Mouse (Mus musculus): ENCODE results near the gene Qdpr.

DNA sequence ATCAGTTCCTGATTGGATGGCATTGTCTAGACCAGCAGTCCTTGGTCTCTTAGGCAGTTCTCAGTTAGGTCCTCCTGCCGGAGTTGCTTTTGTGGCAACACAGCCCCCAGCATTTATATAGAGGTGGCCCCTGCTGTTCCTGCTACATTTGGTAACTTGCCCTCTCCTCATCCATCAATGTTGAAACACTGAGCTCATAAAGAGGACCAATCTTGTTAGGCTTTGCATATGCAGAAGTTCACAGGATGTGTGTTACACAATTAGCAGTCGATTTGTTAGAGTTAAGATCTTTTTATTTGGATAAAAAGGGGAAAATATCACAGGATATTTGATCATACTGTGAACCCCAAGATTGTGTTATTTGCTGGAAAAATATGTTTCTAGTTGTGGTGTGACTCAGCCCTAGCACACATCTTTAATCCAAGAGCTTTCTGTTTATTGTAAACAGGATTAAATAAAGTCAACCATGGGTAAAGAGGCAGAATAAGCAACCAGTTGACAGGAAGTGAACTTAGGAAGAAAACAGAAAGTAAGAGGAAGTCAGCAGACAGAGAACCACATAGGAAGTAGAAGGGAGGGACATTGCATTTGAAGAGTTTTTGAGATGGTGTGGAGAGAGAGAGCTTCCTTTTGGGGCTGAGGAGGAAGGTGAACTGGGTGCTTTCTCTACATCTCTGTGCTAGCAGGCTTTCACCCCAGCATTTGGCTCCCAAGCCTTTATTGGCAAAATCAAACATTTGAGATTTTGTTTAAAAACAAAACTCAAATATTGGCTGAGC lies 65.8 kb downstream of the Qdpr start:
- no peak for TF ChIP-seq POLR2A (IDR thresholded peaks at IDR 0.05; ENCODE audit: low read depth, low read length)
- no peak for TF ChIP-seq CTCF (IDR thresholded peaks at IDR 0.05; ENCODE audit: extremely low read depth, insufficient read length, insufficient replicate concordance, low read depth, low read length)
